Mouse (Mus musculus) gastrocnemius, adult 18-20 months (tissue): ENCODE data around the gene Eci3. TPM values are rescaled to one million over a fixed set of nuclear protein-coding genes. Genes with fewer than 3 reads are reported as not detected.

ENCODE experiments used
- DNase-seq: peaks from one replicate; pipeline ENCODE4 v3.0.0; 2021; ENCODE audit warnings: low spot score
- total RNA-seq, 2 experiments: library from RNA; stranded (reverse); gene quantifications; 2 replicates each; pipeline ENCODE4 v1.2.3; 2021

Eci3 gene
- total RNA-seq, 2 experiments from 2014 or later: 0.66 to 0.83 TPM

DNA sequence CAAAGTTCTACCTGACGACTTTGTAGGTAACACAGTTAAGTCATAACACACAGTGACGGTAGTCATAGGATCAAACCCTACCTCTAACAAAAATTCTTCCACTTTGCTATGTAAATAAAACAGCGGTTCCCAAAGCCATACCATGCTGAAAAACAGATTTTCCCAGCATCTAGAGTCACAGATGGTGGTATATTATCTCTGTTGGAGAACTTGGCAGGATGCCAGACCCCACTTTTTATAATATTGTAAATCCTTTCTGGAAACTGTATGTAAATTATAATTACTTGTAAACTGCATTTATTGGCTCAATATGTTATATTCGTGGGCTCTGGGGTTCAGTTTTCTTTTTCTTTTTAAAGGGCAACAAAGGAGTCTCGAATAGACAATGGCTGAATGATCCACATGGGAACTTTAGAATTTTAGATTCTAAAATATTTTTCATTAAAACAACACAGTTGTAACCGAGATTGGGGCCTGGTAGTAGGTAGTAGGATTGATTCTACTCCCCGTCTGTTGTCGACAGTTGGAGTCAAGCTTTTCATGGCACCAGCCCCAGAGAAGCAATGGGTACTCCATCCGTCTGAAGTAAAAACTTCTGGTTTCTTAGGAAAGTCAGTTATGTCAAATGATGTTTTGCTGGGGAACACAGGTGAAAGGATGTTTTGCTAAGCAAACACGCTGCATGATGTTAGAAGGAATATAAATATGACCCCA, 28.5 kb downstream of the Eci3 start:
- no peak for DNase-seq

- DNase-seq: no peak
These were observed 39.4 kb downstream of the Eci3 start, which contains the start of the genes Fam217a and 4933417A18Rik for GRCm38 (mm10) chr13:34924210-34924609. Gene Fam217a (minus strand): TSS chr13:34924310. Gene 4933417A18Rik (plus strand): TSS chr13:34924409.

- DNase-seq: no peak
These were observed 47.0 kb downstream of the Eci3 start for GRCm38 (mm10) chr13:34916520-34917167.

GRCm38 (mm10) chr13:34914614-34915013, 49.0 kb downstream of the Eci3 start:
- no peak for DNase-seq

Other genes starting within 250 kb of the Eci3 start
- not detected for gene Fam50b, start 229.0 kb downstream of the Eci3 start, total RNA-seq
- gene Prpf4b, start 88.5 kb downstream of the Eci3 start, total RNA-seq: 10 to 100 TPM; 23.1 to 25.7 TPM
- not detected for gene Fam217a, start 39.5 kb downstream of the Eci3 start, total RNA-seq
- gene 4933417A18Rik, start 39.4 kb downstream of the Eci3 start, total RNA-seq: not detected
- 10 to 100 TPM; 81.3 to 81.5 TPM for gene Eci2, start 63.3 kb upstream of the Eci3 start, total RNA-seq